Mouse (Mus musculus) testis, adult 2 months (tissue): ENCODE measurements at regions not wholly inside any gene's neighbourhood (a gene's known extent, or its start where the extent isn't known, plus 50 kb on each side); places are given as distances from the start of the nearest gene placed in this dataset.

Experiments used
- H3K27ac ChIP-seq: fragments of 200-500 bp; 2 replicates; pipeline ENCODE4 v1.5.1; 2012; ENCODE audit warnings: low read depth, low read length; ENCODE audit not compliant: control insufficient read depth, insufficient read depth
- H3K27me3 ChIP-seq: fragments of 200-500 bp; 2 replicates; pipeline ENCODE4 v1.6.1; 2012; ENCODE audit warnings: mild to moderate bottlenecking, low read length, moderate library complexity; ENCODE audit not compliant: control insufficient read depth, insufficient read depth
- H3K36me3 ChIP-seq: fragments of 200-500 bp; 2 replicates; pipeline ENCODE4 v1.6.1; 2012; ENCODE audit warnings: mild to moderate bottlenecking, low read length; ENCODE audit not compliant: control insufficient read depth, insufficient read depth
- H3K4me1 ChIP-seq: fragments of 200-500 bp; 2 replicates; pipeline ENCODE4 v1.6.1; 2012; ENCODE audit warnings: low read length; ENCODE audit not compliant: control insufficient read depth, insufficient read depth
- H3K4me3 ChIP-seq: fragments of 200-500 bp; 2 replicates; pipeline ENCODE4 v1.5.1; 2012; ENCODE audit warnings: low read depth, mild to moderate bottlenecking, low read length, moderate library complexity, mixed read lengths; ENCODE audit not compliant: control insufficient read depth
- CTCF ChIP-seq: fragments of 200-500 bp; IDR thresholded peaks from 2 replicates; pipeline ENCODE4 v1.5.1; 2012; ENCODE audit warnings: low read depth, mild to moderate bottlenecking, inconsistent platforms, low read length, moderate library complexity; ENCODE audit not compliant: control insufficient read depth, insufficient read depth, insufficient replicate concordance
- POLR2A ChIP-seq: fragments of 200-500 bp; IDR thresholded peaks from 2 replicates; pipeline ENCODE4 v1.6.1; 2012; ENCODE audit warnings: low read depth, mild to moderate bottlenecking, inconsistent platforms, low read length, moderate library complexity; ENCODE audit not compliant: control insufficient read depth

- no peaks in the 10 kb centered on the region for H3K27me3 ChIP-seq
- no peak for TF ChIP-seq POLR2A
- no peak for TF ChIP-seq CTCF
- H3K4me3 ChIP-seq: no peak overlapping the region
- no peak overlapping the region for H3K27ac ChIP-seq
- H3K4me1 ChIP-seq: peaks cover 2% of the 10 kb centered on the region; the same call in 1 of the 2 replicates
- H3K36me3 ChIP-seq: no peaks in the 10 kb centered on the region
Measured at GRCm38 (mm10) chr1:157755015-157755649, 248.6 kb downstream of the Sec16b start.

GRCm38 (mm10) chr1:157756977-157757376, 250.4 kb downstream of the Sec16b start:
- TF ChIP-seq POLR2A (no peak), CTCF (no peak)
- H3K27me3 ChIP-seq: no peaks in the 10 kb centered on the region

GRCm38 (mm10) chr1:157758337-157758736, 251.8 kb downstream of the Sec16b start:
- no peak for TF ChIP-seq CTCF
- TF ChIP-seq POLR2A: no peak
- Histone ChIP-seq H3K27me3 (no peaks in the 10 kb centered on the region), H3K27ac (no peak overlapping the region), H3K4me1 (peaks cover 2% of the 10 kb centered on the region; the same call in 1 of the 2 replicates), H3K36me3 (no peaks in the 10 kb centered on the region), H3K4me3 (no peak overlapping the region)

More at GRCm38 (mm10) chr1:157756977-157757376, 250.4 kb downstream of the Sec16b start:
- no peaks in the 10 kb centered on the region for H3K36me3 ChIP-seq
- H3K4me3 ChIP-seq: no peak overlapping the region
- H3K27ac ChIP-seq: no peak overlapping the region
- peaks cover 2% of the 10 kb centered on the region; the same call in 1 of the 2 replicates for H3K4me1 ChIP-seq

- Histone ChIP-seq H3K36me3 (no peaks in the 10 kb centered on the region), H3K27me3 (no peaks in the 10 kb centered on the region), H3K27ac (no peak overlapping the region), H3K4me3 (no peak overlapping the region), H3K4me1 (no peaks in the 10 kb centered on the region)
- TF ChIP-seq CTCF (no peak), POLR2A (no peak)
Measured at GRCm38 (mm10) chr1:157768201-157768600, 261.7 kb downstream of the Sec16b start.

GRCm38 (mm10) chr1:157797711-157798110, 291.2 kb downstream of the Sec16b start:
- no peaks in the 10 kb centered on the region for H3K4me1 ChIP-seq
- TF ChIP-seq POLR2A (no peak), CTCF (no peak)
- H3K27me3 ChIP-seq: no peaks in the 10 kb centered on the region
- H3K36me3 ChIP-seq: no peaks in the 10 kb centered on the region
- no peak overlapping the region for H3K27ac ChIP-seq
- no peak overlapping the region for H3K4me3 ChIP-seq

- TF ChIP-seq POLR2A (no peak), CTCF (no peak)
- H3K36me3 ChIP-seq: no peaks in the 10 kb centered on the region
- H3K27me3 ChIP-seq: no peaks in the 10 kb centered on the region
- H3K27ac ChIP-seq: no peak overlapping the region
- no peak overlapping the region for H3K4me3 ChIP-seq
- no peaks in the 10 kb centered on the region for H3K4me1 ChIP-seq
Measured at GRCm38 (mm10) chr1:157798561-157799553, 292.3 kb downstream of the Sec16b start.

GRCm38 (mm10) chr1:157801151-157801550, 294.6 kb downstream of the Sec16b start:
- TF ChIP-seq CTCF (no peak), POLR2A (no peak)
- H3K27ac ChIP-seq: no peak overlapping the region
- no peaks in the 10 kb centered on the region for H3K4me1 ChIP-seq
- H3K36me3 ChIP-seq: no peaks in the 10 kb centered on the region
- no peaks in the 10 kb centered on the region for H3K27me3 ChIP-seq
- H3K4me3 ChIP-seq: no peak overlapping the region
